Mouse (Mus musculus): Measurements from ENCODE around the gene Smim14. TPM values are rescaled to one million over a fixed set of nuclear protein-coding genes. Genes with fewer than 3 reads are reported as not detected.

Gene Smim14
- polyA plus RNA-seq (2012; rRNA removed), result 132 and 147 TPM in 2 replicates

DNA sequence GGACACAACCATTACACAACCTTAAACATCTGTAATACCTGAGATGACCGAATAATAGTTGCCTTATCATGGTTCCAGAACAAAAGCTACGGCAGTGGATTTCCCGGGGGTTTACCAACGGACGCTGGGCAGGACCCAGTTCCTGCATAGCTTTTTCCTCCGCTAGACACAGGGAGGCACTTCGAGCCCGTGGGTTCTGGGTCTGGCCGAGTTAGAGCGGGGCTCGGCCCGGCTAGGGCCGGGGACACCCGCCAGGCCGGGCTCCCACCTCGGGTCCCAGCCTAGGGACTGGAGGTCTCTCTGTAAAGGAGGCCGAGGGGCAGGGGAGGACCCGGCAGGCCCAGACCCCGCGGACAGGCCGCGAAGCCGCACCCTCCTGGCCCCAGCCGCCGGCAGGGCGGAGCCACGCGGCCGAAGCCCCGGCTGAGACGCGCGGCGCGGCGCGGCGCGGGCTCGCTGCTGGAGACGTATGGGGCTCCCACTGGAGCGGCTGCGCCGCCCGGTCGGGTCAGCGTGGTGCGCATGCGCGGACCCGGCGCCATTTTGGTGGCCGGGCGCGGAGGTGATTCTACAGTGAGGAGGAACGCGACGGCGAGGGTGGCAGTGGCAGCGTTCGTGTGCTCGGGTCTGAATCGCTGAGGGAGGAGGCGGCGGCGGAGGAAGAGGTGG lies at the start of gene Smim14, which contains the start of gene Ube2k:
Gene Smim14, minus strand, starts transcription at position 434 of the 669 bp plus-strand sequence.
Gene Ube2k, plus strand, starts transcription at position 483 of the 669 bp plus-strand sequence.
- Histone ChIP-seq H3K27ac (ENCODE audit: insufficient read depth, low read length) (peak within 1 kb of the TSS; percentile 90), H3K4me1 (ENCODE audit: control insufficient read depth, insufficient read depth, low read length) (no peaks in the 10 kb centered on the region; the same call in 1 of the 2 replicates), H3K27me3 (ENCODE audit: control insufficient read depth, insufficient read depth, low read length) (no peaks in the 10 kb centered on the region), H3K4me3 (replicated peaks; ENCODE audit: insufficient read depth, low read depth, low read length) (peak within 1 kb of the TSS; percentile 82)
- peak; percentile 94 for DNase-seq
- peak; percentile 91 for TF ChIP-seq POLR2A (IDR thresholded peaks at IDR 0.05; ENCODE audit: borderline replicate concordance, insufficient read depth, low read length)
- no peak for TF ChIP-seq CTCF (IDR thresholded peaks at IDR 0.05; ENCODE audit: borderline replicate concordance, insufficient read depth, low read depth, low read length)
- under 1% methylated on average over 66 of the region's 66 CpGs for WGBS

DNA sequence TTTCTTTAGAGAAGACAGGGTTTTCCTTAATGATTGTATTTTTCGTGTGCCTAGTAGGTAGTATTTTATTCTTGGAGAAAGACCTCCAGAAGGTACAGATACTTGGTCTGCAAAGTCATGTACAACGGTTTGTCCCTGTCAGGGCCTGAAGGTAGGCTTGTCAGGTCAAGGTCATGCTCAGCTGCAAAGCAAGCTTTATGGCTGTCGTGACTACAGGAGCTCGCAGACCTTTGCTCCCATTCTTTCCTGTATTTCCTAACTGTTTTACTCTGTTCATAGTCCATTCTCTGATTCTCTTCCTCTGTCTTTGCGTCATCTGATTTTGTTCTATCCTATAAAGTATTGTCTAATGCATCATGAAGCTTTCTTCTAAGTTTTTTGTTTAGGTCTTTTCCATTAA lies 49.3 kb upstream of the Smim14 start:
- no peaks in the 10 kb centered on the region for H3K27me3 ChIP-seq (ENCODE audit: control insufficient read depth, insufficient read depth, low read length)
- TF ChIP-seq CTCF (IDR thresholded peaks at IDR 0.05; ENCODE audit: borderline replicate concordance, insufficient read depth, low read depth, low read length) (no peak), POLR2A (IDR thresholded peaks at IDR 0.05; ENCODE audit: borderline replicate concordance, insufficient read depth, low read length) (no peak)
- no peak for DNase-seq
- WGBS, result 91% methylated on average over 5 of the region's 5 CpGs
- no peaks in the 10 kb centered on the region for H3K4me1 ChIP-seq (ENCODE audit: control insufficient read depth, insufficient read depth, low read length)
- H3K4me3 ChIP-seq (replicated peaks; ENCODE audit: insufficient read depth, low read depth, low read length), result no peak overlapping the region
- no peak overlapping the region for H3K27ac ChIP-seq (ENCODE audit: insufficient read depth, low read length)

DNA sequence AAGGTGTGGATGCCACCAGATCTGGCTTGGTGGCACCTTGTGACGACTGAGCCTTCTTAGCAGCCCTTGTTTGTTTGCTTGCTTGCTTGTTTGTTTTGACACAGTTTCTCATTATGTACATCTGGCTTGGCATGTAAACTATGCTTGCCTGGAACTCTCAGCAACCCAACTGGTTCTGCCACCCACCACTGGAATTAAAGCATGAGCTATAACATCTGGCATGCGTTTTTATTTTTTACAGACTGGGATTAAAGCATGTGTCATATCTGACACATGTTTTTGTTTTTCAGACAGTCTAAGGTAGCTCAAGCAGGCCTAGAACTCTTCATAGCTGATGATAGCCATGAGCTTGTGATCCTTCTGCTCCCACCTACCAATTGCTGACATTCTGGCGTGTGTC lies 41.6 kb upstream of the Smim14 start:
- TF ChIP-seq POLR2A (IDR thresholded peaks at IDR 0.05; ENCODE audit: borderline replicate concordance, insufficient read depth, low read length), result no peak
- TF ChIP-seq CTCF (IDR thresholded peaks at IDR 0.05; ENCODE audit: borderline replicate concordance, insufficient read depth, low read depth, low read length), result no peak
- H3K4me3 ChIP-seq (replicated peaks; ENCODE audit: insufficient read depth, low read depth, low read length), result no peak overlapping the region
- no peak overlapping the region for H3K27ac ChIP-seq (ENCODE audit: insufficient read depth, low read length)
- no peak for DNase-seq
- no peaks in the 10 kb centered on the region for H3K27me3 ChIP-seq (ENCODE audit: control insufficient read depth, insufficient read depth, low read length)
- 88% methylated on average over 3 of the region's 3 CpGs for WGBS
- no peaks in the 10 kb centered on the region for H3K4me1 ChIP-seq (ENCODE audit: control insufficient read depth, insufficient read depth, low read length)

- DNase-seq, result no peak
- no peak overlapping the region for H3K27ac ChIP-seq (ENCODE audit: insufficient read depth, low read length)
- 60% methylated on average over 2 of the region's 2 CpGs for WGBS
- no peaks in the 10 kb centered on the region for H3K4me1 ChIP-seq (ENCODE audit: control insufficient read depth, insufficient read depth, low read length)
- TF ChIP-seq CTCF (IDR thresholded peaks at IDR 0.05; ENCODE audit: borderline replicate concordance, insufficient read depth, low read depth, low read length) (no peak), POLR2A (IDR thresholded peaks at IDR 0.05; ENCODE audit: borderline replicate concordance, insufficient read depth, low read length) (no peak)
- no peak overlapping the region for H3K4me3 ChIP-seq (replicated peaks; ENCODE audit: insufficient read depth, low read depth, low read length)
- H3K27me3 ChIP-seq (ENCODE audit: control insufficient read depth, insufficient read depth, low read length), result no peaks in the 10 kb centered on the region
These were observed 38.9 kb upstream of the Smim14 start for GRCm38 (mm10) chr5:65575896-65576295.

DNA sequence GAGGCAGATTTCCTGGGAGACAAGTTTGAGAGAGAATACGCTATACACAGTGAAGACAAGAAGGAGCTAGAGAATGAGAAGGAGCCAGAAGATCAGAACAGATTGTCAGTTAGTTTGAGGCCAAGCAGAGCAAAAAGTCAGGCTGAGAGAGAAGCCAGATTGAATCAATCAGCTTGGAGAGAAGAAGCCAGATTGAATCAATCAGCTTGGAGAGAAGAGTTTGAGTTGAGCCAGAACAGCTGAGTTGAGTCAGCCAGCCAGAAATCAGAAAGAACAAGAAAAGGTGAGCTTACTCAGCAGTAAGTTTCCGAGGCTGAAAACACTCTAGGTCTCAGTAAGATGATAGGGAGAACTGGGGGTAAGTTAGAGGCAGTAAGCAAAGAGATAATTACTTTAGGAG lies 37.9 kb upstream of the Smim14 start:
- 91% methylated on average over 2 of the region's 2 CpGs for WGBS
- Histone ChIP-seq H3K27me3 (ENCODE audit: control insufficient read depth, insufficient read depth, low read length) (no peaks in the 10 kb centered on the region), H3K4me1 (ENCODE audit: control insufficient read depth, insufficient read depth, low read length) (no peaks in the 10 kb centered on the region), H3K27ac (ENCODE audit: insufficient read depth, low read length) (no peak overlapping the region), H3K4me3 (replicated peaks; ENCODE audit: insufficient read depth, low read depth, low read length) (no peak overlapping the region)
- no peak for DNase-seq
- TF ChIP-seq POLR2A (IDR thresholded peaks at IDR 0.05; ENCODE audit: borderline replicate concordance, insufficient read depth, low read length), result no peak
- TF ChIP-seq CTCF (IDR thresholded peaks at IDR 0.05; ENCODE audit: borderline replicate concordance, insufficient read depth, low read depth, low read length), result no peak

GRCm38 (mm10) chr5:65565486-65565885 lies 28.5 kb upstream of the Smim14 start:
- WGBS, result 84% methylated on average over 2 of the region's 2 CpGs
- no peak overlapping the region for H3K27ac ChIP-seq (ENCODE audit: insufficient read depth, low read length)
- DNase-seq, result no peak
- no peaks in the 10 kb centered on the region; the same call in 1 of the 2 replicates for H3K4me1 ChIP-seq (ENCODE audit: control insufficient read depth, insufficient read depth, low read length)
- no peaks in the 10 kb centered on the region for H3K27me3 ChIP-seq (ENCODE audit: control insufficient read depth, insufficient read depth, low read length)
- no peak overlapping the region for H3K4me3 ChIP-seq (replicated peaks; ENCODE audit: insufficient read depth, low read depth, low read length)
- no peak for TF ChIP-seq POLR2A (IDR thresholded peaks at IDR 0.05; ENCODE audit: borderline replicate concordance, insufficient read depth, low read length)

- H3K27me3 ChIP-seq (ENCODE audit: control insufficient read depth, insufficient read depth, low read length), result no peaks in the 10 kb centered on the region
- 16% methylated on average over 20 of the region's 20 CpGs for WGBS
- DNase-seq, result peak; percentile 25 to 43
These were observed 24.3 kb upstream of the Smim14 start for GRCm38 (mm10) chr5:65561125-65561893.

DNA sequence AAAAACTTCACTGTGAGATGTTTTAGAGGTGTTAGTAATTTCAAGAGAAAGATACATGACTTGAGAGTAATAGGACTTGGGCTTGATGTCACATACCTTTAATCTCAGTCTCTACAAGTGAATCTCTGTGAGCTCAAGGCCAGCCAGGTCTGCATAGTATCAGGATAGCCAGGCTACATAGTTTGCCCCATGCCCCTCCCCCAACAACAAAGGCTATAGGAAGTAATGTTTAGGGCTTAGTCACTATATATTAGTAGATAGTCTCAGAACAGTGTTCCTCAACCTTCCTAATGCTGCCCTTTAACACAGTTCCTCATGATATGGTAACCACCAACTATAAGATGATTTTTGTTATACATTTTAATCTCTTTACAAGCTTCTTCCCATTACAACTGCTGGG lies 20.1 kb upstream of the Smim14 start:
- TF ChIP-seq POLR2A (IDR thresholded peaks at IDR 0.05; ENCODE audit: borderline replicate concordance, insufficient read depth, low read length) (no peak), CTCF (IDR thresholded peaks at IDR 0.05; ENCODE audit: borderline replicate concordance, insufficient read depth, low read depth, low read length) (no peak)
- Histone ChIP-seq H3K4me3 (replicated peaks; ENCODE audit: insufficient read depth, low read depth, low read length) (no peak overlapping the region), H3K27me3 (ENCODE audit: control insufficient read depth, insufficient read depth, low read length) (no peaks in the 10 kb centered on the region), H3K27ac (ENCODE audit: insufficient read depth, low read length) (no peak overlapping the region), H3K4me1 (ENCODE audit: control insufficient read depth, insufficient read depth, low read length) (no peaks in the 10 kb centered on the region; the same call in 1 of the 2 replicates)
- no peak for DNase-seq

More at GRCm38 (mm10) chr5:65561125-65561893, 24.3 kb upstream of the Smim14 start:
- Histone ChIP-seq H3K4me3 (replicated peaks; ENCODE audit: insufficient read depth, low read depth, low read length) (no peak overlapping the region), H3K27ac (ENCODE audit: insufficient read depth, low read length) (no peak overlapping the region), H3K4me1 (ENCODE audit: control insufficient read depth, insufficient read depth, low read length) (no peaks in the 10 kb centered on the region; the same call in 1 of the 2 replicates)
- TF ChIP-seq CTCF (IDR thresholded peaks at IDR 0.05; ENCODE audit: borderline replicate concordance, insufficient read depth, low read depth, low read length) (no peak), POLR2A (IDR thresholded peaks at IDR 0.05; ENCODE audit: borderline replicate concordance, insufficient read depth, low read length) (no peak)

All from cerebellum, adult 2 months (tissue).